Mouse (Mus musculus): ENCODE results near the gene Dpyd. TPM values are rescaled to one million over a fixed set of nuclear protein-coding genes. Genes with fewer than 3 reads are reported as not detected.

The Dpyd gene
- total RNA-seq, 2 experiments from 2014 or later = 1.8 to 2.7 TPM

GRCm38 (mm10) chr3:119095223-119095886 is 533.4 kb downstream of the Dpyd start:
- DNase-seq = no peak

DNA sequence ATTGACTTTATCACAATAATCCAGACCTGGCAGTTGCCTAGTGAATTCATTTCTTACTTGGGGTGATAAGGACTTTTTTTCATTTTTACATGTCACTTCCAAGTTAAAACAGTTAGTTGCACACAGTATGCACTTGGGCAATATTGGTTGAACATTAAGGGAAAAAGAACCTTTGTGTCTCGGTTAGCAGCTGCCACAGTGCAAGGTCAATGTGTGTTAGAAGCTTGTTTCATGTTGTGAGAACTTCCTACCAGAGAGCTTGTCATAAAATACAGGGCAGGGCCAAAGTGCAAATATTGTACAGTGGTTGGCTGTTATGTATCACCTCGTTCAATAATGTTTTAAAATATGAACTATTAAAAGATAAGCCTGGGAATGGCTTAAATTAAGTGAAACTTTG is 564.1 kb downstream of the Dpyd start:
- DNase-seq = no peak

GRCm38 (mm10) chr3:119128076-119128475 is 566.1 kb downstream of the Dpyd start:
- no peak for DNase-seq

- no peak for DNase-seq
Observed at GRCm38 (mm10) chr3:119143034-119143433, 581.1 kb downstream of the Dpyd start.

GRCm38 (mm10) chr3:119144788-119145187 is 582.9 kb downstream of the Dpyd start:
- no peak for DNase-seq

DNA sequence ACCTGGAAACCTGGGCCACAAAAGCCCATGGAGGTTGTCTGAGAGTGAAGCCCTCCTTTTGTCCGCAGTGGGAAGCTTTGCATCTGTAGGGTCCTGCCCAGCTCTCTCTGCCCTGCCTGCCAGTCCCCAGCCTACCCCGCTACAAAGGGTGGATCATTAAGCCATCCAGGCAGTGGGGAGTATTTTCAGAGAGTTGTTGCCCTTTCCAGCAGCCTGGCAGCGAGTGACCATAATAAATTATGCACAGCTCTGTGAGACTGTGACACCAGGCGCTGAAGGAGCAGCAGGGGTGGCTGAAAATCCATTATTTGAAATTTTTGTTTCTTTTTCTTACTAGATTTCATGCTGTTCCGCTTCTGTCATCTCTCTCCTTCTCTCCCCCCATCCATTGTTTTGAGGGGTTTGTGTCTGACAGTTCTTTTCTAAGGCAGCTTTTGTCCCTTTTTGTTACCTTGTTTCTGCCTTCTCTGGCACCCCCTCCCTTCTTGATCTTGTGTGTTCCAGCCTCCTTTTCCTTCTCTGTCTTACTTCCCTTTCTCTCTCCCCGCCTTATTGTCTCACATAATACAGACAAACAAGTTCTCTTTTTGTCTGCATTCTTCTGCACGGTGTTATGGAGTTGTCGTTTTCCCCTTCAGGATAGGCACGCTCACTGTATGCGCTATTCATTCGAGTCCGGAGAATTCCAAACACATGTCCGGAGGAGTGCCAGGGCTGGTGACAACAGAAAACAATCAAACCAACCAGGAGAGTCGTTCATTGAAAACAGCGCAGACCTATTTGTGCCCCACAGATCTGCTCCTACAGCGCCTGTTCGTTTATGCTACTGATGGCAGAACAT is 592.9 kb downstream of the Dpyd start:
- no peak for DNase-seq

GRCm38 (mm10) chr3:119158670-119159069 is 596.7 kb downstream of the Dpyd start:
- DNase-seq = no peak

GRCm38 (mm10) chr3:119165691-119166090 is 603.8 kb downstream of the Dpyd start:
- DNase-seq = no peak

DNA sequence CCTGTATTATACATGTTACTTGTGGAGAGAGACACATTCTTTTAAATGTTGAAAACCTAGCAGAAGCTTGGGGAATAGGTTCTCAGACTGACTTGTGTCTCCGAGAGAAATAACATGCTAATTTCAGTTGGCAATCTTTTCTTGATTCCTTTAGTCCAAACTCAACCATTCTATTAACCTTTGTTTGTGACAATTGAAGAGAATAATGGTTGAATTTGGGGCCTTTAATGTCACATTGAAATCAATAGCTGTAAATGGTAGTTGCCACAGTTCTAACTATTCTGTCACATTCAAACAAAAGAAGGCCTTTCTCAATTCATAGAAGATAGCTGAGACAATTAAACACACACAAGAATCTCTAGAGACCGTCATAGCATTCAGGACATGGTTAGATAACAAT is 606.2 kb downstream of the Dpyd start:
- no peak for DNase-seq

DNA sequence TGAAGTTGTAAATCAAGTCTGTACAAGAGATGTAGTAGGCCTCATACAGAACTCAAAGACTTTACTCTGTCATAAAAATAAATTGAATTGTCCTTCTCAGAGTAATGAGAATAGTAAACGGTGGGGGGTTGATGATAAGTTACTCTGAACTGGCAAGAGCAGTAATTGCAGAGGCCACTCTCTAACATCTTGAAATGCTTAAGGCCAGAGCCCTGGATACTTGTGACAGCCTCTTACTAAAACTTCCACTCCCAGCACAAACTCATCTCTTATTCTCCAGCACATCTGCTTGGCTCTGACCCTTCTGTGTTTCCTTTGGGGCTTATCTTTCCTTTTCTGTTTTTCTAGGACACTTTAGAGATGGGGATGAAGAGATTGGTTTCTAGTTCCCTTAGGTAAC is 606.7 kb downstream of the Dpyd start:
- no peak for DNase-seq

DNA sequence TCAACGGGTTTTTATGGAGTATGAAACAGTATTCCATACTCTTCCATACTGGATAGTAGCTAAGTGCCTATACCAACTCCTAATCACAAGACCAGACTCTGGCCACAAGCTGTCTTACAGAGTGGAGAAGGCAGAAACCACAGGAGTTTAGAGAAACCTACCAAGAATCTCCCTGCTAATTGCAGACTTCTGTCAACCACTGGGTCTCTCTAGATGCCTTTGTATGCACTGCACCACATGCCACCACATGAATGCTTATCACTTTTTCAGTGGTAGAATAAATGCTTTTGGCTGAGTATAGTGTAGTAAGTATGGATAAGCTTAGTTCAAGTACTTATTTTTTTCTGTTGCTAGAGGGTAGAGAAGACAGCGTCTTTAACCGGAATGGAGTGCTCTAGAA is 621.3 kb downstream of the Dpyd start:
- no peak for DNase-seq

- no peak for DNase-seq
Observed at GRCm38 (mm10) chr3:119194071-119194470, 632.1 kb downstream of the Dpyd start.

DNA sequence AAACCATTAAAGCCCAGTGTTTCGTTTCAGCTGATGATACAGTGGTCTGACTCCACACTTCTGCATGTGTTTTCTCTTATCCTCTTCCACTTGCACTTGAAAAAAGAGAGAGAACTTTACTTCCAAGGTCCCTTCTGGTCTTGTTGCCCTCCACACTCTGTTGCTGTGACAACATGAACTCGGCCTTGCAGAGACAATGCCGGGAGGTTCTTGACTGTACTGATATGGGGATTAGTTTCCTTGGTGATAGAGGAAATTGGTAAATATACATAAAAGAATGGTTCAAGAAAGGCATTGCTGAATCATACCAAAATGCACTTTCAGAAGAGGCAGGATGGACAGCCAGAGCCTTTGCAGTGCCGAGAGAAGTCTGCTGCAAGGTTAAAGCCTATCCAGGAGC is 633.7 kb downstream of the Dpyd start:
- no peak for DNase-seq

- DNase-seq = no peak
Observed at GRCm38 (mm10) chr3:119220763-119221412, 659.0 kb downstream of the Dpyd start.

DNA sequence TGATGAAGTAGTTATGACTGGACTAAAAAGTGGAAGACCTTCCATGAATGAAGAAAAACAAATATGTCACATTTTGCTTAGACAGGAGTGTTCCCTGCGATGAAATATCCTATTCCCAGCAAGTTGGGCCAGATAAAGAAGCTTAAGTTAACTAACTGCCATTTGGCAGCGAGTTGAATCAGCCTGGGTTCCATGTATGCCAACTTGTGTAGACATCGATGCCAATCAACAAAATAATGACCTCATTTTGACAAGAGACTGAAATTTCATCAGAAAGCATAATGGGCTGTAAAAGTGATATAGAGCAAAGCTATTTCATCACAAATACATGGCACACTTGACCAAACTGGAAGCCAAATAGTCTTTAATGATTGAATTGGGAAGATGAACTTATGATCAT is 681.3 kb downstream of the Dpyd start:
- DNase-seq = no peak

DNA sequence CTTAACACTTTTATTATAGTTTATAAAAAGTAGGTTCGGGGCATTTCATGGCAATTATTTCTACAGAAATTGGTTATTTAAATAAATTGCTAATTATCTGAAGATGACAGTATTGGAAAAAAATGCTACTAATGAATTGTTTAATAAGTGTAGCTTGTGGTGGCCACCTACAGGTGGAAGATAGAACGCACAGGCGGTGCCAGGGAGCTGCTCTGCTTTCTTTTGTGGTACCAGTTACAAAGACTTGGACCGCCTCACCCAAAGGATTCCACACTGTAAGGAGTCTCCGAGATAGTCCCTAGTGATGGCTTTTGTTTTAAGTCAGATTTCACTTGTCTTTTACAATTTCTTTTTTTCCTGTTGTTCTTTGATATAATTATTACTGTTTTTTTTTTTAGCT is 694.6 kb downstream of the Dpyd start:
- no peak for DNase-seq

GRCm38 (mm10) chr3:119275241-119275640 is 713.3 kb downstream of the Dpyd start:
- DNase-seq = no peak

DNA sequence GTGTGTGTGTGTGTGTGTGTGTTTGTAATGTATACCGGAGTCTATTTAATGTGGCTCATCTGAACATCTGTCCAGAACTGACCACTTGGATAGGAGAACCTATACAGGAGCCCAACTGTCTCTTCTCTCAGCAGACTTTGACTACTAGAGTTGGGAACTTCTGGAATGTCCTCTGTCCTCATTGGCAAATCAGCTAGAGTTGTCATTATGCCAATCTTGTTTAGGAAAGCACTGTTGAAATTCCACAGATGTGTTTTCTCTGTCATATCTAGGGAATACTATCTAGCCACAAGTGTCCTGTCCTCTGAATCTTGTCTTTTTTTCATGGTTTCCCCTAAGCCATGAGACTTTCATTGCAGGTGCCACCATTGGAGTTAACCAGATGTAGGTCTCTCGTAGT is 718.7 kb downstream of the Dpyd start:
- DNase-seq = no peak

DNA sequence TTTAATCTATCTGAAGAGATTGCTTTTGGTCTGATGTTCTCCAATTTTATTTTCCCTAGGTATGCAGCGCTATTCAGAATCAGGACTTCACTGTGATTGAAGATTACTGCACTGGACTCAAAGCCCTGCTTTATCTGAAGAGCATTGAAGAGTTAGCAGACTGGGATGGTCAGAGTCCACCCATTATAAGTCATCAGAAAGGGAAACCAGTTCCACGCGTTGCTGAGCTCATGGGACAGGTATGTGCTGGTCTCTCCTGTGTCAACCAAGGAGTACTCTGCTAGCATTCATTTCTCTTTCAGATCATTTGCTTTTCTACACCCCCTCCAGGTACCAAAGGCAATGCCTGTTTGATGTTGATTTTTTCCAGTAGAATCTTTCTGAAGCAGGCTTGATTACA is 752.8 kb downstream of the Dpyd start:
- no peak for DNase-seq

- no peak for DNase-seq
Observed at GRCm38 (mm10) chr3:119329063-119329462, 767.1 kb downstream of the Dpyd start.

DNA sequence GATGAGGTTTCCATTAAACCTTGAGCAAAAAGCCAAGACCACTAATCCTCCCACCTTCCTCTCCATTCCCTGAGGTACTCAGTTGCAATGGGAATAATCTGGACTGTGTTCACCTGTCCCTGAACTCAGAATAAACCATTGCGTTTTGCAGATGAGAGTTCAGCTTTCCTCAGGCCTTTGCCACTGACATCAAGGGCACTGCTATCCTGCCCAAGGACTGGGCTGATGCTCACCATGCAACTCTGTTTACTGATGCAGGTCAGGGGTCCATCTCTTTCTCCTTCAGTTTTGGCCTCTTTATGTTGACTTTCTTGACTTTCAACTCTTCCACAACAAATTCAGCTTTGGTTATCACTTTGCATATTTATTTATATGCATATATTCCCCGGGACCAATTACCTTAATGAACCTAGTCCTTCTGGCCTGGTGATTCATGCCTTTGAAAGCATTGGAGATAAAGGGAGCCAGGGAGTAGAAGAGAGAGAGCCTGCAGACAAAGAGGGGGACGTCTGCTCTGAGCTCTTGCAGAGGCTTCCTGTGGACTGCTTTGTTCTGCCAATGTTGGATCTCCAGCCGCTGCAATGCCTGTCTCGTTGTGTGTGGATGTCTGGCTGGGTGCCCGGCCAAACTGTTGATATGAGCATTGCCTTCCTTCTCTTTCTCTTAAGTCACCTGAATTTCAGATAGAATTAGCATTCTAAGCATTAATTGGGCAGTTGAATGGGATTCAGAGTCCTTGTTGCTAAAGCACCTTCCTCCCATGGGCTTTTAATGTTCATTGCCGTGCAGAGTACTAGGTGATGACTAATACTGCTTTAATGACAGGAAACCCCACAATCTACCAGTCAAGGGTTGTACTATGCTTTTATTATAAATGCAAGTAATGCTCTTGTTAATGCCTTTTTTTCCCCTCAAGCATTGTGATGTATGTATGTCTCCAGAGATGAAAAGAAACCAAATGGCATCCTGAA is 771.7 kb downstream of the Dpyd start:
- DNase-seq = no peak

Data from gastrocnemius, postnatal 10 days (tissue).